Comparison of ENCODE assay signal across 8 mouse cellular contexts in the genomic region with DNA sequence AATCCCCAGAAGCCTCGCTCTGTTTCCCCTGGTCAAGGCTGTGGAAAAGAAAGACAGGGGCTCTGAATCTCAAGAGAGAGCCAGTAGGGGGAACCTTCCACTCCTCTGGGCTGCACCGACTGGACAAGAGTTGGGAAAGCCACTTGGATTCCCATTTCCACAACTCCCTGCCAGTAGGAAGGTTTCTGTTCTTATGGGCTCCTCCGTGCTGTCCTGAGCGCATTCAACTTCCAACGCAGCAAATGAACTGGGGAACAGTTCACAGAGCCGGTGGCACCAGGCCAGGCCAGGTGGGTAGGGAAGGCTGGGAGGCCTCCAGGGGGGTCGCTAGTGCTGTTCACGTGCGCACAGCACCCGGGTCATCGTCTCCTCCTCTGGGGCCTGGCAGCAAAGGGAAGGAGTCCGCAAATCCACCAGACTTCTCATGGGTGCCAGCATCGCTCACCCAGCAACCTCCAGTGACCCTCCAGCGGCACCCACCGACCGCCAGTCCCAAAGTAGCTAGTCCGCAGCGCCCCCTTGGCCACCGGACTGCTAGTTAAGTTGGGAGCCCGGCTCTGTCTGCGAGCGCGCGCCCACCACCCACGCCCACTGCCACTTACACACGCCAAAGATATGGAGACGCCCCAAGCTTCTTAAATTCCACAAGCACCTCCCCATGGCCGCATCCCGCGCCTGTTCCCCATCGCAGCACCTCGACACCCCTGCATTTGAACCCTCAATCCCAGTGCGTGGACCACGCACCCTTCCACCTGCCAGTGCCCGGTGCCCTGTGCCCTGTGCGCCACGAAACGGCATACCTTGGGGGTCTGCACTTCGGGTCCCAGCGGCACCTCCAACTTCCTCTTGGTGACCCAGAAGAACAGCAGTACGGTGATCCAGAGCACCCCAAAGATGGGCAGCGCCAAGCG. TPM values are rescaled to one million over a fixed set of nuclear protein-coding genes. Genes with fewer than 3 reads are reported as not detected.
DNase-seq lines count a peak whose midpoint lies in the region; ATAC-seq lines count a peak whose summit lies in the region.

No protein-coding gene starts in this region.

- H3K4me3 ChIP-seq in heart, embryonic 10.5 days, result peak overlapping the region; percentile 69
- H3K4me3 ChIP-seq in forebrain, embryonic 14.5 days (ENCODE audit: low read depth, low read length), result peak overlapping the region; percentile 53
- peak overlapping the region; percentile 54 for H3K4me3 ChIP-seq in limb, embryonic 15.5 days

- peak overlapping the region; percentile 43; the same call in 1 of the 2 replicates for H3K27ac ChIP-seq in heart, embryonic 10.5 days
- H3K27ac ChIP-seq in forebrain, embryonic 14.5 days (ENCODE audit: low read depth, low read length), result peak overlapping the region; percentile 59; the same call in 1 of the 2 replicates
- no peak overlapping the region for H3K27ac ChIP-seq in limb, embryonic 15.5 days

- 2% methylated on average over 43 of the region's 43 CpGs for WGBS in heart, embryonic 10.5 days
- WGBS in forebrain, embryonic 14.5 days, result 1% methylated on average over 43 of the region's 43 CpGs
- whole genome bisulfite sequencing in limb, embryonic 15.5 days, result 2% methylated on average over 43 of the region's 43 CpGs

- H3K4me1 ChIP-seq in heart, embryonic 10.5 days, result peaks cover 15% of the 10 kb centered on the region; the same call in 1 of the 2 replicates
- peaks cover 31% of the 10 kb centered on the region for H3K4me1 ChIP-seq in forebrain, embryonic 14.5 days (ENCODE audit: control insufficient read depth, insufficient read depth, low read length)
- peaks cover 24% of the 10 kb centered on the region for H3K4me1 ChIP-seq in limb, embryonic 15.5 days

- ATAC-seq in forebrain, embryonic 14.5 days, result peak; percentile 4
- ATAC-seq in limb, embryonic 15.5 days (ENCODE audit: insufficient number of reproducible peaks, low FRiP score, low TSS enrichment, low read depth), result no peak; the same call in 1 of the 2 replicates
- ATAC-seq in inflammation-experienced regulatory T-cells, adult 6 months, result no peak

- H3K36me3 ChIP-seq in heart, embryonic 10.5 days, result no peaks in the 10 kb centered on the region
- no peaks in the 10 kb centered on the region for H3K36me3 ChIP-seq in forebrain, embryonic 14.5 days (ENCODE audit: control insufficient read depth, insufficient read depth, low read length)
- no peaks in the 10 kb centered on the region for H3K36me3 ChIP-seq in limb, embryonic 15.5 days

- H3K9ac ChIP-seq in forebrain, embryonic 14.5 days (ENCODE audit: low read length), result peak overlapping the region; percentile 80
- peak overlapping the region; percentile 12; the same call in 1 of the 2 replicates for H3K9ac ChIP-seq in limb, embryonic 15.5 days

- intact Hi-C loops in heart, postnatal 36 days (cut with DNase I), result loop anchor here (1.0 to 5.0 kb wide), 2 partner anchors 317 to 406 kb away; no protein-coding TSS in a partner anchor

- H3K9me3 ChIP-seq in heart, embryonic 10.5 days, result no peaks in the 10 kb centered on the region
- no peaks in the 10 kb centered on the region for H3K9me3 ChIP-seq in forebrain, embryonic 14.5 days (replicated peaks; ENCODE audit: control insufficient read depth, low read length)
- H3K9me3 ChIP-seq in limb, embryonic 15.5 days, result no peaks in the 10 kb centered on the region

- DNase-seq in heart, embryonic 10.5 days (ENCODE audit: low spot score), result no peak
- DNase-seq in heart, postnatal 36 days, result no peak
- DNase-seq in brain, adult 2 months (ENCODE audit: low read depth, low spot score), result peak; percentile 48
- peak; percentile 42 for DNase-seq in forebrain, embryonic 14.5 days (ENCODE audit: low spot score)
- DNase-seq in kidney, adult 8-10 months, result peak; percentile 57 to 74
- DNase-seq in right cerebral cortex, postnatal 14 days, result peak; percentile 51

- peak overlapping the region; percentile 93 for H3K4me2 ChIP-seq in forebrain, embryonic 14.5 days (ENCODE audit: low read length)
- peak overlapping the region; percentile 98 for H3K4me2 ChIP-seq in limb, embryonic 15.5 days

- peaks cover 62% of the 10 kb centered on the region for H3K27me3 ChIP-seq in heart, embryonic 10.5 days (ENCODE audit: insufficient read depth, poor library complexity, severe bottlenecking)
- H3K27me3 ChIP-seq in forebrain, embryonic 14.5 days (replicated peaks; ENCODE audit: control insufficient read depth, insufficient read depth, low read length), result peaks cover 9% of the 10 kb centered on the region; the same call in 1 of the 2 replicates
- H3K27me3 ChIP-seq in limb, embryonic 15.5 days, result peaks cover 45% of the 10 kb centered on the region

RNA-seq across cellular contexts. Expression of a gene that starts 0.9 kb away (rescaled TPM):
- 1.3 and 3.0 TPM in 2 replicates for polyA plus RNA-seq in heart, embryonic 10.5 days (2016; fragmentation: Nextera tagmentation; extraction: Ambion mirVana)
- total RNA-seq in heart, postnatal 36 days (2021), result not detected
- polyA plus RNA-seq in forebrain, embryonic 14.5 days (2014; fragmentation: Nextera tagmentation; extraction: Ambion mirVana), result 7.1 and 9.4 TPM in 2 replicates
- polyA plus RNA-seq in limb, embryonic 15.5 days (2015; fragmentation: Nextera tagmentation; extraction: Ambion mirVana), result 1.5 and 2.0 TPM in 2 replicates
- 1 to 10 TPM in 2 of 3 experiments, under 1 TPM in 1; 0.66 to 2.1 (median 2.0) TPM for polyA plus RNA-seq in inflammation-experienced regulatory T-cells, adult 6 months (2017; shearing (Covaris generic))

Comparison
In these comparisons a context has a peak if more than half of its experiments do, and no peak if none do; other contexts are left out.
1. DNase-seq: peak in brain, adult 2 months (single experiment), forebrain, embryonic 14.5 days (single experiment), kidney, adult 8-10 months (2 of 2) and right cerebral cortex, postnatal 14 days (single experiment); none in heart, embryonic 10.5 days (single experiment) and heart, postnatal 36 days (0 of 2).
2. Peak in every context shown above with its lines, with median percentiles within 50 percentile points of each other: H3K4me3 ChIP-seq.